Mouse (Mus musculus) right cerebral cortex, adult 2 months (tissue): ENCODE measurements at regions not wholly inside any gene's neighbourhood (a gene's known extent, or its start where the extent isn't known, plus 50 kb on each side); places are given as distances from the start of the nearest gene placed in this dataset.

ENCODE experiments used
- DNase-seq, 2 experiments: peaks; one replicate each; pipeline ENCODE4 v3.0.0; 2021 to 2022; ENCODE audit warnings: low spot score in 2 of 2

GRCm38 (mm10) chr1:163650577-163651180 lies 74.4 kb downstream of the Mettl11b start:
- DNase-seq: no peak

GRCm38 (mm10) chr1:163642091-163642490 lies 82.9 kb downstream of the Mettl11b start:
- DNase-seq: no peak

- DNase-seq: no peak
These were observed 84.4 kb downstream of the Mettl11b start for GRCm38 (mm10) chr1:163640527-163641228.

- no peak for DNase-seq
These were observed 94.7 kb downstream of the Mettl11b start for GRCm38 (mm10) chr1:163630291-163630812.

GRCm38 (mm10) chr1:163624887-163625286 lies 100.1 kb downstream of the Mettl11b start:
- no peak for DNase-seq

- no peak for DNase-seq
These were observed 103.7 kb downstream of the Mettl11b start for GRCm38 (mm10) chr1:163621293-163621692.

GRCm38 (mm10) chr1:163619831-163620230 lies 105.2 kb downstream of the Mettl11b start:
- DNase-seq: no peak

- DNase-seq: no peak
These were observed 106.9 kb downstream of the Mettl11b start for GRCm38 (mm10) chr1:163618132-163618531.

GRCm38 (mm10) chr1:163616596-163616995 lies 108.4 kb downstream of the Mettl11b start:
- no peak for DNase-seq

GRCm38 (mm10) chr1:163608429-163608828 lies 116.6 kb downstream of the Mettl11b start:
- peak in 1 of 2 experiments; percentile 6 for DNase-seq

GRCm38 (mm10) chr1:163607701-163608100 lies 117.3 kb downstream of the Mettl11b start:
- DNase-seq: no peak

- no peak for DNase-seq
These were observed 124.8 kb downstream of the Mettl11b start for GRCm38 (mm10) chr1:163599926-163600890.

GRCm38 (mm10) chr1:163576411-163576810 lies 148.6 kb downstream of the Mettl11b start:
- DNase-seq: no peak

- no peak for DNase-seq
These were observed 149.4 kb downstream of the Mettl11b start for GRCm38 (mm10) chr1:163575593-163575992.

- DNase-seq: no peak
These were observed 150.4 kb downstream of the Mettl11b start for GRCm38 (mm10) chr1:163574409-163575161.

- DNase-seq: no peak
These were observed 151.5 kb downstream of the Mettl11b start for GRCm38 (mm10) chr1:163573533-163573932.

- DNase-seq: no peak
These were observed 160.3 kb upstream of the Gorab start for GRCm38 (mm10) chr1:163563791-163564190.

GRCm38 (mm10) chr1:163563064-163563463 lies 159.6 kb upstream of the Gorab start:
- no peak for DNase-seq

- no peak for DNase-seq
These were observed 158.8 kb upstream of the Gorab start for GRCm38 (mm10) chr1:163562166-163562733.

- DNase-seq: no peak
These were observed 157.5 kb upstream of the Gorab start for GRCm38 (mm10) chr1:163561016-163561415.
